Mouse (Mus musculus) right cerebral cortex, postnatal 14 days (tissue): ENCODE results near the gene Tmem104.
A peak's percentile ranks its signal among the peaks of the same experiment; 100 is the strongest.

Experiments used
- DNase-seq: peaks from one replicate; pipeline ENCODE4 v3.0.0; 2022

The Tmem104 gene

GRCm38 (mm10) chr11:115286201-115286993 is 99.1 kb downstream of the Tmem104 start:
- DNase-seq: peak; percentile 44

- no peak for DNase-seq
Measured at GRCm38 (mm10) chr11:115287386-115287785, 100.1 kb downstream of the Tmem104 start.

DNA sequence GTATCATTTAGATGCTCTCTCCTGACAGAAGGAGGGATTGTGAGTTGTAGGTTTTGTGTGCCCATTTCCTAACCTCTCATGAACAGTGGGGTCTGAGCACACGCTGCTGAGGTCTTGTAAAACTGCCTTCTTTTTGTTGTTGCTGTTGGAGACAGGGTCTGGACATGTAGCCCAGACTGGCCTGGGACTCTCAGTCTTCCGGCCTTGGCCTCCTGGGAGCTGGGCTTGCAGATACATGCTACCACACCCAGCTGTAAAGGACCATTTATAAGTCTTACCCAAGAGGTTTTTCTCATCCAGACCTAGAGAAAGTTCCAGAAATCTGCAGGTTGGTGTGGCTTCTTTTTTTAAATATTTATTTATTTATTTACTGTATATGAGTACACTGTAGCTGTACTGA is 101.0 kb downstream of the Tmem104 start:
- no peak for DNase-seq

- no peak for DNase-seq
Measured at GRCm38 (mm10) chr11:115289885-115290284, 102.6 kb downstream of the Tmem104 start.

GRCm38 (mm10) chr11:115290314-115290713 is 103.0 kb downstream of the Tmem104 start:
- DNase-seq: no peak

GRCm38 (mm10) chr11:115290919-115291318 is 103.6 kb downstream of the Tmem104 start:
- no peak for DNase-seq

DNA sequence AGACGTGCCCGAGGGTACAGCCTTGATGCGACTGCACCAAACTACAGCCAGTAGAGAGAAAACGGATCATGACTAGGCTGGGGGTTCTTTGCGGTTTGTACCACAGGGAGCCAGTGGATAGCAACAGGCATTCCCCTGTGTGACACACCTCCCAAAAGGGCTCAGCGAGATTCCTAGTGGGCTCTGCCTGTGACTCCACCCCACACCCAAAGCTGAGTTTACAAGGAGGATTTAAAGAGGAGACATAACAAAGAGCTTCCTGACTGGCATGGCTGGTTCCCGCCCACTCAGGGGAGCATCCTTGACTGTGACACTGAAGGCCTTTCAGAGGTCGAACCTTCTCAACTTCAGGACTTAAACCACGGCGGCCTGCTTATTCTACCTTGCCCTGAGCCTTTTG is 104.2 kb downstream of the Tmem104 start:
- no peak for DNase-seq

DNA sequence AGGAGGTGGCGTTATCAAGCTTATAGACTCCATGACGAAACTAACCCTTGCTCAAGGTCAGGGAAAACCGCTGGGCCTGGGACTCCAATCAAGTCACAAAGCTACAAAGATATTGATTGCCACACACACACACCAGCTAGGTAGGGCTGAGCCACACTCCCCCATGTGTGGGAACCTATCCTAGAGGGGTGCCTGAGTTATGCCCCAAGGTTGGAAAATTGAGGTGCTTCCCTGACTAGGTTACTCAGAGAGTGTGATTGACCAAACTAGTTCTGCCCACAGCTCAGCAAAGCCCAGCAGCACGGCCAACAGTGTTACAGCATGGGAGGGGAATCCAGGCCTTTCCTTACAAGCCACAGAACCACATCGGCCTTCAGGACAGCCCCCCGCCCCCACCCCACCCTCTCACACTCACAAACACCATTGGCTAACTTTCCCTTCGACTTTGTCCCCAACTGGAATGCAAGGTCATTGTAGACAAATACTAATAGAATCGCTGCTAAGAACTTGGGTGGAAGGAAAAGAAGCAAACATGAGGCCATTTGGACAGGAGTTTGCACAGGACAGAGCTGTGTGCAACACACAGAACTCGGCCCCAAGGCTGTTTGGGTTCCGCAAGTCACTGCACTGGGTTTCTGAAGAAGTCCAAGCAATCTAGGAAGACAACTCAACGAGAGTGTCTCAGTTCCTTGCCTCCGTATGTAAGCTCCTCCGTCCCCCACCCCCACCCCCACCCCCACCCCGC is 105.5 kb downstream of the Tmem104 start:
- DNase-seq: no peak

DNA sequence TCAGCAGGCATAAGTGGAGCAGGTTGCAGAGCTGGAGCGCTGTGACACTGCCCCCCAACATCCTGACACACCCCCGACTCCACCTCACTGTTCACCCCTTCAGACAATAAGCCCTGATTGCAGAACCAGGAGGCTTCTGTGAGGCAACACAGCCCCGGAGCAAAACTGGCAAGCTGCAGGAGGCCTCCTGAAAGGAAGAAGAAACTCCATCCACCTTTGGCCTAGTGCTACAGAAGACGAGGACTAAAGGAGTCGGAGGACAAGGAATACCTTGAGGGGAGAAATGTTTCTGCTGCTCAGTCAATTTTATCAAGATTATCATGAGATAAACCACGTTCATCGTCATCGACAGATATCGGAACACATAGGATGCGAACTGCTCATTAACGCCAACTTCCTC is 108.7 kb downstream of the Tmem104 start:
- DNase-seq: no peak
